Mouse (Mus musculus): ENCODE measurements around the gene Ccdc85a.

The Ccdc85a gene

DNA sequence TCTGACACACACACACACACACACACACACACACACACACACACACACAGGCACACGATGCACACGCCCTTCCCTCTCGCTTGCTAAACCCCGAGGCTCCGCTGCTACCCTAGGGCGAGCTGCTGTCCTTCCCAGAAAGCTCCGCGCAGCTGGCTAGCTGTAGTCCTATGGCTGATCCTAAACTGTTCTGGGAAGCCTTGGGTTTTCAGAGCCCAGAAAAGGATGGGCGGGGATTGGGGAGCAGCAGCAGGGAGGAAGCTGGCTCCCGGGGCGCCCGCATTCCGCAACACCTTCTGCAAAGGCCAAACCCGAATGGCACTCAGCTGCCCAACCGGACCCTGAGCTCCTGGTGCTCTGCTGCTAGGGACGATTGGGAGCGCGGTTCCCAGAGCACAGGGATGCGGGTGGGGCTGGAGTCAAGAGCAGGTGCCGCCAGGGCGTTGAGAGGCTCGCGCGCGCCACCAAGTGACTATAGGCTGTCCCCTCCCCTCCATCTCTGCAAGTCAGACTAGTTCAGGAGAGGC, at the start of gene Ccdc85a:
TSS of gene Ccdc85a (minus strand) at position 414 of the 524 bp plus-strand sequence.
- DNase-seq (ENCODE audit: low read depth in 2 of 2, low spot score in 2 of 2), result no peak

DNA sequence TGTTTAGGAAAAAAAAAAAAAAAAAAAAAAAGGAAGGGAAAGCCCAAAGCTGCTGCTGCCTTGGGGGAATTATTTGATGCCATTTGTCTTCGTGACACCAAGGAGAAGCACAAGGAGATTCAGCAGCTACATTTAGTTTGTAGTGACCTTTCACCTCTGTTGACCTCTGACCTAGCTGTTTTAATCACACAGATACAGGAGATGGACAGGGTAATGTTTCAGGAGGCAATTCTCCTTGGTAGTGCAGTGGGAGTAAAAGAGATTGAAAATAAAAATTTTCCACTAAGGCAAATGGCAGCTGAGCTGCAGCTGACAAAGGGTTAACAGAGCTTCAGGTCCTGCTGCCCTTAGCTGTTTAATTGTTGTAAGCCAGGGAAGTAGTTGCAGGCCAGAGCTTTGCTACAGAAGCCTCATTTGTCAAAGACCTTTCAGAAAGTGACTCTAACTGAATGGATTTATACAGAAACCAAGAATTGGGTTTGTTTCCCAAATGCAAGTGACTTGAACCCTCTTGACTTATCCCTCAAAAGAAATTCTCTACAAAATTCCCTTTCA, 49.5 kb upstream of the Ccdc85a start:
- no peak for DNase-seq (ENCODE audit: low read depth in 2 of 2, low spot score in 2 of 2)

DNA sequence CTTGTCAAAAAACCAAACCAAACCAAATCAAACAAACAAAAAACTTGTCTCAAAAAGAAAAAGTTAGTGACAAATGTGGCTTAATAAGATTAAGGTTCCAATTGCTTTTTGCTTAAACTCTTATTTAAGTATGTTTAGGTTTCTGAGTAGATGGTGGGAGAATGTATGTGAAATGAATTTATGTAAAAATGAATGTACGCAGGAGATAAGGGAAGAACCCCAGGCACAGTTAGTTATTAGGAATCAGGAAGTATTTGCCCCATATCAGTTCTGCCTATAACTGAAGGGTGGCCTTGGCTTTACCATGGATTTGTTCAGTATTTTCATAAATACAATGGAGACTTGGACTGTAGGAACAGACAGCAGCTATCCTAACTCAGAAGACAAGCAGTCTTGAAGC, 49.0 kb upstream of the Ccdc85a start:
- DNase-seq (ENCODE audit: low read depth in 2 of 2, low spot score in 2 of 2), result no peak

DNA sequence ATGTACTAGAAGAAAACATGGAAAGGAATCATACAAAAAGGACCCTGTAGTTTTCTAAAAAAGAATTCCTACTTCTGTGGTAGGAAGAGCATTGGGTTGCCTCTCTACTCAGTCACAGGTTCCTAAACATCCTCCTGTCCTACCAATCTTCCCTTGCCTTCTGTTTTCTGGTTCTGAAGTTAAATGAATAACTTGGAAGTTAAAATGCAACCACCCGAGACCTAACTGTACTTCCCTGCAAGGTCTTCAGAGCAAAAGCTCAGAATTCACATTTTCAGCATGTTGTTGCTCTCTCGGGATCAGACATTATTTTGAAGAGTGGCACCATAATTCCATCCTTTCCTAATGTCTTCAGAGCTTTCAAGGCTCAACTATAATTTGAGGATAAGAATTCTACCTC, 46.6 kb upstream of the Ccdc85a start:
- no peak for DNase-seq (ENCODE audit: low read depth in 2 of 2, low spot score in 2 of 2)

DNA sequence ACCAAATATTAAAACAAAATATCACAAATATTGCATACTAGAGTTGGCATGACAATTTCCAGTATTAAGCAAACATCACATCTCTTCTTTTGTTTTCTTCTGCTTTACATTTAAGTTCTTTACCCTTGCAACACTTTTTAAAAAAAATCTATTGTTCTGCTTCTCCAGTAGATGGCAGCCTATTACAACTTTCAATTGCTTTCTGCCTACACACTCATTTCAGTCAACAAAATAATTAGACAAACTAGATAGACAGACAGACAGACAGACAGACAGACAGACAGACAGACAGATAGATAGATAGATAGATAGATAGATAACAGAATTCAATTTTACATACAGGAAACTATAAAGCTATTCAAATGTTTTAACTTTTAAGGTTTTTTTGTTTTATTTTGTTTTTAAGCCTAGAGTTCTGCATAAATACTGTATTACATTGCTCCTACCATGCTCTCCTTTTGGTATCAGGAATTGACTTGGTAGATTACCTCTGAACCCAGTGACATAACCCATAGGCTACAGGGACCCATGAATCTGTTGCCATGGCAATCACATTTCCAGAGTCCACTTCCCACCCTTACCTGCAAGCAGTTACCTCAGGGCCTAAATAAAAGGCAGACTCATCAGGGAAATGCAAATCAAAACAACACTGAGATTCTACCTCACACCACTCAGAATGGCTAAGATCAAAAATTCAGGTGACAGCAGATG, 26.8 kb upstream of the Ccdc85a start:
- no peak for DNase-seq (ENCODE audit: low read depth in 2 of 2, low spot score in 2 of 2)

DNA sequence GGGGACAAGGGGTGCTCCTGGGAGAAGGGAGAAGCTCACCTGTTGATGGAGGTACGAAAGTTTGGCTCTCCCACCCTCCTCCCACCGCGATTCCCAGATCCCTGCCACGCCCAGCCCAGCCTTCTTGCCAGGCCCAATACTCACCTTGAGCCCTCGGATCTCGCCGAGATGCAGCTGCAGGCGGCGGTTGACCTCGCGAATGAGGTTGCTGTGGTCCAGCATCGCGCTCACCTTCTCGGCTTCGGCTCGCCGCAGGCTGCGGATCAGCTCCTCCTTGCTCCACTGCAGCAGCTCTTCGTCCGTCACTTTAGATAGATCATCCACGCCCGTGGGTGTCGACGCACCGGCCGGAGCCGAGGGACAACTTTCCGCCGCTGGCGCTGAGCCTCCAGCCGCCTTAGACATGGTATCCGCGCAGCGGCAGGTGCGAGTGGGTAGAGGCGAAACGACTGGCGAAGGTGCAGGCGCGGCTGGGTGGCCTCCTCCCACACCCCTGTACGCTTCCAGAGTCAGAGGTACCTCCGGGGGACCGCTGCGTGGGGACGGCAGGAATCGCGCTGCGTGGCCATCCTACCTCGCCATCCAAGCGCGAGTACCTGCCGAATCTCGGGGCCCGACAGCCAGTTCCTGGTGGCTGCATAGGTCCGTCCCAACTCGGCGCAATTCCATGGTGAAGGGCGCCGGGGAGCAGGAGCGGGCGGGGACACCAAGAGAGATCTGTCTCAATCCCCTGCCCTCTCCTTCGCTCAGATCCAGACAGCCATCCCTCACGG, 800 bp downstream of the Ccdc85a start:
- no peak for DNase-seq (ENCODE audit: low read depth in 2 of 2, low spot score in 2 of 2)

DNA sequence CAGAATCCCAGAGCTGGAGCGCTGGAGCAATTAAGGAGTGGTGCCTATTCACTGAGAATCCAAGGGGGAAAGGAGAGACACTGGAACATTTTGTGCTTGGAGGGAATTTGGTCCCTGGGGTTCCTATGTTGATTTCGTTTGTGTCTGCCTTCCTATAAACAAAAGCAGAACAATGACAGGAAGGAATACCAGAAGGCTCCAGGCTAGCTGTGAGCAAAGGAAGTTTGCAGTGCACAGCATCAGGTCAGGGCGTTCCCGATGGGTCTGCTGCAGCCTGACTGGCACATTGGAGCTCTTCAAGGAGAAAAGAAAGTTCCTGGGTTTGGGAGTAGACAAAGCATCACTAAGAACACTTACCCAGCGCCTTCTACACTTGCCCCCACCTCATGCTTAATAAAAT, 1.9 kb downstream of the Ccdc85a start:
- no peak for DNase-seq (ENCODE audit: low read depth in 2 of 2, low spot score in 2 of 2)

DNA sequence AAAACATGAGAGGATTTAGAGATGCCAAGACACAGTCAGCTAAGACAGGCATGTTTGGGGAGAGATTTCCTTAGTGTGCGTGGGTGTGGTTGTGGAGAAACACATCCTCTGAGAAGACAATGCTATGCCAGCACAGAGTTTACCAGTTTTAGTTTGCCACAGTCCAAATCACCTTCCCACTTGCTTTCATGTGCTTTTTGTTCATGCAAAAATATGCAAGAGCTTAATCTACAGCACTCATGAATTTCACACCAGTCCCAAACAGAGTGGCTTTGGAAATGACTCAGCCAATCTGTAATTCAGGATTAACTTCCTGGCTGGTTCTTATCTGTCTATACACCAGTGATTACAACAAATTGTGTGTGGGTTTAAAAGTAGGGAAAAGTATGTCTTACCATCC, 11.7 kb downstream of the Ccdc85a start:
- no peak for DNase-seq (ENCODE audit: low read depth in 2 of 2, low spot score in 2 of 2)

DNA sequence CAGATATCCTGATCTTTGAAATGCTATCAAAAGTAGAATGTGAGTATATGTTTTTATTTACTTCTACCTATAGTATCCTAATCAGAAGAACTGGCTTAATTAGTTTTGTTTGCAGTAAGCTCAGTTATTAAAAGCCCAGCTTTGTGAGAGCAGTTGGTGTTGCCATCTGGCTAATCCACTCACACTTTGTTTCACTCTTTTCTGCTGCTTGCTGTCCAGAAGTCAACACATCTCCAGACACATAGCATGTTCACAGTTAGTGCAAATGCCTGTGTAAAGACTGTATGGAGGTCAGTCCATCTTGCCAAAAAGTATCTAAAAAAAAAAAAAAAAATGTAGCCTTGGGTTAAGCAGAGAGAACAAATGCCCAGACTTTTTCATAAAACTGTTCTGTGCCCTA, 27.7 kb downstream of the Ccdc85a start:
- DNase-seq (ENCODE audit: low read depth in 2 of 2, low spot score in 2 of 2), result no peak

DNA sequence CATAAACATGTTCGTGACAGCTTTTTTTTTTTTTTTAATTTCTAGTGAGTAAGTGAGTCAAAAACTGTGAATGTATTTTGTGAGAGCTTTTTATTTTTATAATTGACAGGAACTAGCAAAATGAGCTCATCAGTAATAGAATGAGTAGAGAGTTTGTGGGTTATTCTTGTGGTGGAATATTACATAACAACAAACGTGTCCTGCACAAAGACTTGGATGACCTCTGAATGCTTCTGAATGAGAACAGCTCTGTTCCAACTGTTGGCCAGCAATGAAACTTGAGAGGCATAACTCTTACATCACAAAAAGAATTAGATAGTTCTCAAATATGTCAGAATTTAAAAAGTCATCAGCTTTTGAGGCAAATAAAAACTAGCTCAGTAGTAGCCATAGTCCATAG, 40.7 kb downstream of the Ccdc85a start:
- no peak for DNase-seq (ENCODE audit: low read depth in 2 of 2, low spot score in 2 of 2)

DNA sequence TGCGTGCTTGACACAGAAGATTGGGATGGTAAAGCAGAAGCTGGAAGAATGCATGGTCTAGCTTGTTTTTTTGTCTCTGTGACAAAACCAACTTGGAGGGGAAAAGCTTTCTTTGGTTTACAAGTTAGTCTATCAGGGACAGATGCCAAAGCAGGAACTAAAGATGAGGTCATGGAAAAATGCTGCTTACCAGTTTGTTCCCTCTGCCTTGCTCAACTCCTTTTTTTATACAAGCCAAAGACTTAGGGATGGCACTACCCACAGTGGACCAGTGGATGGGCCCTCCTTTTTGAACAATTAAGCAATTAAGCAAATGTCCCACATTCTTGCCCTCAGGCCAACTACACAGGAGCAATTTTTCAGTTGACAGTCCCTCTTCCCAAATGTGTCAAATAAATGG, 42.8 kb downstream of the Ccdc85a start:
- no peak for DNase-seq (ENCODE audit: low read depth in 2 of 2, low spot score in 2 of 2)

DNA sequence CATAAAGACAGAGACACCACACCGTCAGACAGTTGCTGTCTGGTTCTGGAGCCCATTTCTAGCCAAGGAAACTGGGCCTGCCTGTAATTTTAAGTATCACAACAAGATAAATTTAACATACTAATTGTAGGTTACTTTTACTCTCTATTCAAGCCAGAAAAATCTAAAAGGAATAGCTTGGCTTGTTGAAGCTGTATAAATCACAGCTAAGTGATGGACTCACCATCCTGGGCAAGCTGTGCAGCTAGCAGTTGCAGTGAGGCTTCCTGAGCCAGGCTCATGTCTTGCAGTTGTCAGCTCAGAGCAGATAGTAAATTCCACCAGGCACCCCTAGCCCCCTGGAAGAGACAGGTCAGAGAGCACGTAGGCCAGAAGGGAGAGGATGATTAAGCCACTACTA, 50.8 kb downstream of the Ccdc85a start:
- no peak for DNase-seq (ENCODE audit: low read depth in 2 of 2, low spot score in 2 of 2)

DNA sequence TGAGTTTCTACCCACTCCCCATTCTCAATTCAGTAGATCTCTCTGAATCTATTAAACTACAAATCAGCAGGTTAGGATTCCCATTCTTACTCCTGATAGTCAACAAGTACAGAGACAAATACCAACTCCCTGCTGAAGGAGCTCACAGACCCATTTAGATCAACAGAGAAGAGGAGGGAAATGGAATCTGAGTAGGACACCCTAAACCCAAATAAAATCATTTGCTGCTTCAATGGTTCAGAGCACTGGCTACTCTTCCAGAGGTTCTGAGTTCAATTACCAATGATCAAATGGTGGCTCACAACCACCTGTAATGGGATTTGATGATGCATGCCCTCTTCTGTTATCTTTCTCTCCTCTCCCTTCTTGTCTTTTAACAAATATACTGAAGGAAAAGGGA, 82.9 kb downstream of the Ccdc85a start:
- no peak for DNase-seq (ENCODE audit: low read depth in 2 of 2, low spot score in 2 of 2)

DNA sequence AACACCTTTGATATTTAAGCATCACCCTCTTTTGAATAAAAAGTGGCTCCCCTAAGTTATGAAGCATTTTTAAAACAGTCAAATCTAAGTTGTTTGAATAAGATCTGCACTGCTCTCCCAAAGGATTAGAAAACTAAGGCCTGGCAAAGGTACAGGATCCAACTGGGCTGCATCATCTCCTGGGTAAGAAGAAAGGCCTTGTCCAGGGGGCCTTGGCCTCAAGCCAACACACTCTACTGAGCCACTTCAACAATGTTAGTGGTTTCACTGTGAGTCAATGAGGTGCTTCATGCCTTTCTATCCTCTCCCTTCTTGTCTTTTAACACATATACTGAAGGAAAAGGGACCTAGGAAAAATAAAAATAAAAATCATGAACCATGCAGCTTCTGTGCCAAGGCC, 87.1 kb downstream of the Ccdc85a start:
- DNase-seq (ENCODE audit: low read depth in 2 of 2, low spot score in 2 of 2), result no peak

DNA sequence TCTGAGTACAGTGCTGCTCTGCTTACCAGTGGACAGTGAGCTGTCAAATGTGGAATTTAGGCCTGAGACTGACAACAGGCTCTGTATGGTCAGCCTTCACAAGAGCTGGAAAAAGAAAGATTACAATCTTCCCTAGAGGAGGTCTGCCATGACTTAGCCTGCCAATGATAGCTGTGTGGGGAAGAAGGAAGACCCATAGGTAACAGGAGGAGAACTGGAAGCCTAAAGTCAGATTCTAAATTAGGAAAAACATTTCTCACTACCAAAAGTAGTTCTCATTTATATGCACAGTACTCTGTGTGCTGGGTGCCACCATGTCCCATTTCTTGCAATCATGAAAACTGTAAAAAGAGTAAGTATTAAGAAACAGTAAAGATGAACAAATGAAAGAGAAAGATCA, 90.8 kb downstream of the Ccdc85a start:
- DNase-seq (ENCODE audit: low read depth in 2 of 2, low spot score in 2 of 2), result no peak

DNA sequence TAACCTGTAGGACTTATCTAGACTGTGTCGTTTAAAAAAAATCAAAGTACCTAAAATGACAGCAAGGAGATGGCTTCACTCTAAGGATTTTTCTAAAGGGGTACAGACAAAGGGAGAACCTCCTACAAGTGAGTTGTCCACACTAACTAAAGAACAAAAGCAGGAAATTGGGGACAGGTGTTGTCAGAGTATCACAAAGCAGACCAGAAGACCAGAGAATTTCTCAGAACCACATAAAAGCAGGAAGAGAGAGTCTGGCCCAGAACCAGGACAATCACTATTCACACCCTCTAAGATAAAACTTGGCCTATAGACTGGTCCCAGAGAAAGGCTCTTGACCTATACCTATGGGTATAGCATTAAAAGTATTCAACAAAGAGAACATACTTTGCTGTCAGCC, 92.8 kb downstream of the Ccdc85a start:
- no peak for DNase-seq (ENCODE audit: low read depth in 2 of 2, low spot score in 2 of 2)

DNA sequence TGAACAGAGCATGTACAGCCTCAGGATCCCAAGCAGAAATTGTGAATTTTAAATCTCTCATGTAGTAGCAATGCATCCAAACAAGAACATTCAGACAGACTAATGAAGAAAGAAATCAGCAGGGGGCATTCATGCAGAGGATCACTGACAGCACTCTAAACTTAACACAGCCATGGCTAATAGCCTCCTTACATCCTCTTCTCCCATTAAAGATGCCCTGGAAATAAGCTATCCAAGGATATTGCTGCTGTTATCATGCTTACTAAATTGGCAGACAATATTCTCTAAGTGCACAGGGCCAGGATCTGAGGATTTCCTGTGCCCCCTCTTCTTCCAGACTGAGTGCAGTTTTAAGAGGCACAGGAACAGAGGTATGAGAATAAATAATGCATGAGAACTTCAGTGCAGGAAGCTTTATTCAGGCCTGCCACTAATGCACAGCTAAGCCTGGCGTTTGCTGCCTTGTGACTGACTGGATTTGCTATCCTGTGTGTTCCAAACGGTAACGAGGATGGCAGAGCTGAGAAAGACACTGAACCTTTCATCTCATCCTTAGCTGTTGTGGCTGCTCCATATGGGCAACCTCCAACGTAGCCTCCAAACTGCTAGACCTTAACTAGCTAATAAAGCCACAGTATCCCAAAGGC, 99.9 kb downstream of the Ccdc85a start:
- DNase-seq (ENCODE audit: low read depth in 2 of 2, low spot score in 2 of 2), result no peak

DNA sequence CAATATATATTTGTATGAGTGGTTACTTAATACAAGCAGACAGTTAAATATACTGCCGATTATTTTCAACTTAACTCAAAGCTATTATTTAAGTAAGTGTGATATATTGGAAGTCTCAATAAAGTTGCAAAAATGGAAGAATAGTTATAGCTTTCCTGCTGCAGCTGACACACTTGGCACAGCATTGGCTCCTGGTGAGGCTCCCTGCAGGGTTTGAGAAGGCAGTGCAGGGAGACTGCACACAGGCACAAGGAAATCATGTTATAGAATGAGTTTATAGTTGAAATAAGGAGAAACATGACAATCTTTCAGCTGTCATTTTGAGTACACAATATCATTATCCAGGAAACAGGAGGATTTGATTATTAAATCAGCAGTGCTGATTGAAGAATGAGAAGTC, 107.0 kb downstream of the Ccdc85a start:
- no peak for DNase-seq (ENCODE audit: low read depth in 2 of 2, low spot score in 2 of 2)

DNA sequence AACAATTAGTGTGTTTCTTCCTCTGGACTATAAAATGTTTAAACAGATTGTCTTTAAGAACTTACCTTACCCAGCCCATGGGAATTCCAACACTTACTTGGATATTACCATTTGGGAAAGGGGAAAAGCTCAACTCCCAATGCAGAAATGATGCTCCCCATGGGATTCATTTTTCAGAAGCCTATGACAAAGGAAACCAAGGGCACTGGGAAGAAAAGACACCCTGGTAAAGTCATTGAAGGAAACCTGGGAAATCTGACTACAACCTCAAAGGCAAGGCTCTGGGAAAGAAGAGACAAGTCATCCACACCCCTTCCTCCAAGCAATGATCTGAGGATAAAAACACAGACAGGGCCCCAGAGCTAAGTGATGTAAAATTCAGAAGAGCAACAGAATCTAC, 118.4 kb downstream of the Ccdc85a start:
- DNase-seq (ENCODE audit: low read depth in 2 of 2, low spot score in 2 of 2), result no peak

DNA sequence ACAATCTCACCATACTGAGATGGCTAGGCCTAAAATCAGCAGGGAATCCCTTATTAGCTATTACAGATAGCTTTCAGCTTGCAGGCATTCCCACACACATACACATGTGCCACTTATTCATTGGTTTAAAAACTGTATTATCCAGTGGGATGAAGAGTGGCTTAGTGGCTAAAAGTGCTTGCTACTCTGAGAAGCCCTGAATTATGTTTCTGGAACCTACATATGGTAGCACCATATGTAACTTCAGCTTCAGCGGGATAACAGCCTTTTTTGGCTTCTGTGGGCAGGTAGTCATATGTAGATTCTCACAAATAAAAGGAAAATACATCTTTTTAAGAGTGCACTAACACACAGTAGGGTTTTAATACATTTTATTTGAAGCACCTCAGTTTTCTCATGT, 119.2 kb downstream of the Ccdc85a start:
- DNase-seq (ENCODE audit: low read depth in 2 of 2, low spot score in 2 of 2), result no peak

DNA sequence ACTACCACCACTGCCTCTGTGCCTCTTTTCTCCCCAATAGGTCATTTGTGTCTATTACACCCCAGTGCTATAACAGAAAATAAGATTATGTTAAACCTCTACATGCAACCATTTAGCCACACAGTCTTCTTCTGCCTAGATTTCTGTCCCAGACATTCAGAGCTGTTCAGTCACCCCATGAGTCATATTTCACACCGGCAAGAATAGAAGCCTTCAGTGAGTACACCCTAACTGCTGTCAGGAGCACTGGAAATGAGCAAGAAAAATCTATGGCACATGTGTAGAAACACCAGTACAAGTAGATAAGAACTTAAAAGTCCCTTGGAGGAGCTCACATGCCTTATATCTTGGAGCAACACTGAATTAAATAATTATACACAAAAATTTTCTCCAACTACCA, 125.0 kb downstream of the Ccdc85a start:
- DNase-seq (ENCODE audit: low read depth in 2 of 2, low spot score in 2 of 2), result no peak

DNA sequence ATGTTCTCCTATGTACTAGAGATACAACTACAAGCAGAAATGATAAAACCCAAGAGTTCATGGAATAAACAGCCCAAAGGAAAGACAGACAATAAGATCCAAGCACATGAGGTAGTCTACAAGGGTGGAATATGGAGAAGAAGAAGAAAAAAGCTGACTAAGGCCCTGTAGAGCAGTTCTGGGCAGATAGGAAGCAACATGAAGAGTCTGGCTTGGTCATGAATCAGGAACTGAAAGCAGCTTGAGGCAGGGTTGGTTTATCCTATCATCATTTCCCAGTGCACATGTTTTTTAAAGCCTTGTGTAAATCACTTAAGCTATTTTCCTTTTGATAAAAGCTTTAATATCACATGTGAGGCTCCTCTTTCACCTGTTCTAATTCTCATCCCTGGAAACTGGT, 144.2 kb downstream of the Ccdc85a start:
- DNase-seq (ENCODE audit: low read depth in 2 of 2, low spot score in 2 of 2), result no peak
